Mouse (Mus musculus): ENCODE measurements around the gene Ttc30a1.
A peak's percentile ranks its signal among the peaks of the same experiment; 100 is the strongest.
"Not testable (repeated sequence)": the region's sequence is repeated elsewhere in the genome, so short reads cannot be mapped to it uniquely, and the experiment has no call there.

Gene Ttc30a1

DNA sequence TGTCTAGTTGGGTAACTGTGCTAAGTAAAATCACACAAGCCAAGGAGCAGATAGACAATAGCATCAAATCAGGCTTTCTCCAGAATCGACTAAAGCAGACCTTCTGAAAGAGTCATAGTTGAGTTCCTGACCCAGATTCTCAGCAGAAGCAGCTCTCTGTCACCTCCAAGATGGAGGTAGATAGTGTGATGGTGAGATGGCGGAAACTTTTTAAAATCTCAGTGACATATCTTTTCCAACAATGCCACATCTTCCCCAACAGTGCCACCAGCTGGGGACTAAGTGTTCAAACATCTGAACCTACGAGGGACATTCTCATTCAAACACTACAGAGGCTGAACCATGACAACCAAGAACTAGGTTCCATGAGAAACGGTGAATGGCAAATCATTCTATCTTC lies 859 bp upstream of the Ttc30a1 start:
- DNase-seq = no peak

- DNase-seq = not testable (repeated sequence)
Measured at GRCm38 (mm10) chr2:75980933-75981439, 781 bp downstream of the Ttc30a1 start.

DNA sequence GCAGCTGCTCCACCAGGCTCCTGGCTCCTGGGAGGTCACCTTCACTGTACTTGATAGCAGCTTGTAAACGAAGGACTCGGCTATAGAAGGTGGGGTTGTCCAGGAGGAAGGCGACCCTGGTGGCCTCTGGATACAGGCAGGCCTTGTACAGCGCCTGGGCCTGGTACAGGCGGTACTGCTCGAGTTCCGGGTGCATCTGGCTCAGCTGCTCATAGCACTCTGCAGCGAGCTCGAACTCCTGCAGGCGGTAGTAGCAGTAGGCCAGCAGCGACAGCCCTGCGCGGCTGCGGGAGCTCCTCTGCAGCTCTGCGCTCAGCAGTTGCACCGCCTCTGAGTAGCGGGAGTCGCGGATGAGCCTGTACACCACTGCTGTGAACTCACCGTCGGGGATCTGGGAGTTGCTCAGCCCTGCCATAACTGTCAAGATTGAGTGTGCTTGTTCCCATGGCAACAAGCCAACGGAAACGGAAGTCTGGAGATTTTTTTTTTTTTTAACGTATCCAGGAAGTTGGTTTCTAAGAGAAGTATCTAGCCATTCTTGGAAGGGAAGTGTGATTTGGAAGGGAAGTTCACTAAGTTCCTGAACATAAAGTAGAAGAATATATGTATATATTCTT lies 3.9 kb downstream of the Ttc30a1 start, which contains the start of gene Ttc30a2:
Gene Ttc30a2, minus strand, starts transcription at position 419 of the 617 bp plus-strand sequence.
- DNase-seq = peak; percentile 76

DNA sequence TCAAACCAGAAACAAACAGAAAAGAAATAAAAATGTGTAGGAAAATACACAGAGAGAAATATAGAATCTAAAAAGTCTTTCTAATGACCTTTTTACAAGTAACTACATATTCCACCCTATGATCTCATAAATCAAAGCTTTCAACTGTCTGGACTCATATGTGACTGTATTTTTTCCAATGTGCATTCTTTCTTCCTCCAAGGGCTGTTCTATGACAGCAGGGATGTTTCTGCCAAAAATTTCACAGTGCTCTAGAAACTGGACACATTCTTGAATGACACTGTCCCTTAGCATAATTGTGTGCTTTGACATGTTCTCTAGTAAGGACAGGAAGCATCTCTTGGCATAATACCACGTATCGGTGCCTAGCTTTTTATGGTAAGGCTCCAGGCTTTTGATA lies 5.7 kb downstream of the Ttc30a1 start:
- DNase-seq = peak; percentile 29

- DNase-seq = no peak
Measured at GRCm38 (mm10) chr2:75974131-75974530, 7.6 kb downstream of the Ttc30a1 start.

DNA sequence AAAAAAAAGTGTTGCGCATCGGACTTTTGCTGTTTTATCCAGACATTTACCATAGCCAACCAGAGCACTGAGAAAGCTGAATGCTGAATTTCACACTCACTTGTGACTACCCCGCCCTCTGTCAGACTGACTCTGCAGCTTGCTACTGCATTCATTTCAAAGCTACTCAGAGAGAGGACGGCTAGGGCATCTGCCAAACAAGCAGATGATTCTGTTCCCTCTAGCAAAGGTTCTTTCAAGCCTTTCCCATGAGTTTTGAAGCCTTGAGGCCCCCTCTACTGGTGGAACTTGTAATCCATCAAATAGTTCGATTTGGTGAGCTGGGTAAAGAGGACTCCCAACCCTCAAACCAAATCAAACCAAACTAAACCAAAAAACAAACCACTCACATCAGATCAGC lies 16.8 kb downstream of the Ttc30a1 start:
- peak; percentile 86 for DNase-seq

DNA sequence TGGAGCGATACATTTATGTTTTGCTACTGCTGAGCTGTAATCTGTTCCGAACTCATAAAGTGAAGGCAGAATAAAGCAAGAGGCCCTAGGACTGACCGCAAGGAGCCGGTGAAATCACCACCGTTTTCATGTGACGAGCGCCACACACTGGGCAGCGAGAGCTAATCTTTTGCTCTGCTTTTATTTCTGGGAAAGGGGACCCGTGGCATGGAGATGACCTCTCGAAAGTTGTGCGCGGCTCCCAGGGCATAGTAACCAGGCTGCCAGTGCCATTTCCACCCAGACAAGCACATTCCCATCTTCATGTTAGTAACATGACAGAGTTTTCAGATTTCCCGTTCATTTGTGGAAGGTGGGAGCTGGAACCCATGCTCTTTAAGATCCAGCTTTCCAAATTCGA lies 17.3 kb downstream of the Ttc30a1 start:
- peak; percentile 87 for DNase-seq

DNA sequence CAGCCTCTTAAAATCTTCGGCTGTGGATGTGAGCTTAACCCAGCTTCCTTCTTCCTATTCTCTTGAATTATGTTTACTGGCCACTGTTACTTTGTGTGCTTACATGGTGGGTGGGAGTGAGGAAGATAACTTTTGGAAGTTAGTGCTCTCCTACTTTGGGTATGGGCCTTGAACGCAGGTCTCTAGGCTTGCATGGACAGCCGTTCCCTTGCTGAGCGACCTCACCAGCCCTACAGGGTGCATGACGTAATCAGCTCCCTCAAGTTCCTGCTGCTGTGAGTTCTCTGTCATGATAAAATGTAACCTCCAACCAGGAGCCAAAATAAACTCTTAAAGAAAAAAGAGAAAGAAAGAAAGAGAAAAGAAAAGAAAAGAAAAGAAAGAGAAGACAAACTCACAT lies 17.7 kb downstream of the Ttc30a1 start:
- DNase-seq = peak; percentile 9

GRCm38 (mm10) chr2:75963211-75963840 lies 18.4 kb downstream of the Ttc30a1 start:
- DNase-seq = no peak

GRCm38 (mm10) chr2:75960366-75961330 lies 21.1 kb downstream of the Ttc30a1 start:
- peak; percentile 77 for DNase-seq

GRCm38 (mm10) chr2:75959850-75960365 lies 21.9 kb downstream of the Ttc30a1 start:
- DNase-seq = peak; percentile 44

DNA sequence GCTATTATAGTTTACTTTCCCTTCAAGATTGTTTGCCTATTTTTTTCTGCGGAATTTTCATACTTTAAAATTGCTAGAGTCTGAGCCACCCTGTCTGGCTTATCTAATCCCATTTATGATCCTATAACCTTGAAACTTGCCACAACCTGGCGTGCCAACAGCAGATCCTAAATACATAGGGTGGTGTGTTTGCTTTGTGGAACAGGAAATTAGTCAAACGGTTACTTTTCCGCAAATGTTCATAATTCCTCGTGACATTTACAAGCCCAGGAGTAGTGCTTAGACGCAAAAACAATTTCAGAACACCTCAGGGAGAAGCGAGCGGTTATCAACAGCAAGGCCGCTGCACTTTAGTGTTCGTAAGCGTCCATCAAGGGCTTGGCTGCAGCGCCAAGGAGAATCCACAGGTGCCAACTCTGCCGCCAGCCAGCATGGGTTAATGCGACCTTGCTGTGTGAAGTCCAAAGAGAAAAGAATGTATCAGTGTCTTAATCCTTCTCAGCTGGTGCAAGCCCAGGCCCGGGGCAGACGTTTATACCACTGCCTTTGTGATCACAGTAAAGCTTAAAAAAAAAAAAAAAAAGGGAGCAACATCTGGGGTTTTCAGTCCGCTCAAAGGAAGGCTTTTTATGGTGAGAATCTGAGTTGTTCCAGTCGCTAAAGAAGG lies 22.5 kb downstream of the Ttc30a1 start:
- peak; percentile 7 for DNase-seq

GRCm38 (mm10) chr2:75955709-75956108 lies 26.1 kb downstream of the Ttc30a1 start:
- no peak for DNase-seq

DNA sequence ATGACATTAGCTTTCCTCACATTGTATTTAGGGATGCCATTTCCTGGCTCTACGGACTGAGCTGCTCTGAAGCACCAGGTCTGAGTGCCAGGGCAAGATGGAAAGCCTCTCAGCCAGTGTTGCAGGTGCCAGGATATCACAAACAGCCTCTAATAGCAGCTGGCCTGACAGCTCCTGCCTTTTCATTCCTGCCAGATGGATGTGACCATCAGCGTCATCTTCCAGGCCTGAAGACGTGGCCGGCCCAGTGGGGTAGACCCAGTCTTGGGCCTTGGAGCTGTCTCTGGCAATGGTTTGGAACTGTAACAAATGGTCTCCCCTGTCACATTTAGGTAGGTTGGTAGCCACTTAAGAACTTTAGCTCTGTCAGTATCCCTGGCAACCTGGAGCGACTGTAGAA lies 28.4 kb downstream of the Ttc30a1 start:
- DNase-seq = no peak

DNA sequence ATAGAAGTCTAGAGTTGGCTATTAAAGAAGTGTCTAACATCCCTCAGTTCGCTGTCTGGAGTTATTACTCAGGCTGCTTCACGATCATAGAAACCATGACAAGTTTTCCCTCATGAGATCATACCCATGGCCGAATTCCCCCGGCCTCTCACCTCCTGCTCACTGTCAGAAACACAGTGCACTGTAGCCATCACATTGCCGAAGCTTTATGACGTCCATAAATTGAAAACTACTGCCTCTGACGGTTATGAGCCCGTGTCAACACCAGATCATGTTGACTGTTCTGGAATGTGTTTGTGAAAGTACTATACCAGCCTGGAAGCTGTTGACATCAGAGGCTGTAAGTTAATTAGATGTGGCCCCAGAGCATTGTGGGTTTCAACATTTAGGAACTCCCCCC lies 31.1 kb downstream of the Ttc30a1 start:
- no peak for DNase-seq

DNA sequence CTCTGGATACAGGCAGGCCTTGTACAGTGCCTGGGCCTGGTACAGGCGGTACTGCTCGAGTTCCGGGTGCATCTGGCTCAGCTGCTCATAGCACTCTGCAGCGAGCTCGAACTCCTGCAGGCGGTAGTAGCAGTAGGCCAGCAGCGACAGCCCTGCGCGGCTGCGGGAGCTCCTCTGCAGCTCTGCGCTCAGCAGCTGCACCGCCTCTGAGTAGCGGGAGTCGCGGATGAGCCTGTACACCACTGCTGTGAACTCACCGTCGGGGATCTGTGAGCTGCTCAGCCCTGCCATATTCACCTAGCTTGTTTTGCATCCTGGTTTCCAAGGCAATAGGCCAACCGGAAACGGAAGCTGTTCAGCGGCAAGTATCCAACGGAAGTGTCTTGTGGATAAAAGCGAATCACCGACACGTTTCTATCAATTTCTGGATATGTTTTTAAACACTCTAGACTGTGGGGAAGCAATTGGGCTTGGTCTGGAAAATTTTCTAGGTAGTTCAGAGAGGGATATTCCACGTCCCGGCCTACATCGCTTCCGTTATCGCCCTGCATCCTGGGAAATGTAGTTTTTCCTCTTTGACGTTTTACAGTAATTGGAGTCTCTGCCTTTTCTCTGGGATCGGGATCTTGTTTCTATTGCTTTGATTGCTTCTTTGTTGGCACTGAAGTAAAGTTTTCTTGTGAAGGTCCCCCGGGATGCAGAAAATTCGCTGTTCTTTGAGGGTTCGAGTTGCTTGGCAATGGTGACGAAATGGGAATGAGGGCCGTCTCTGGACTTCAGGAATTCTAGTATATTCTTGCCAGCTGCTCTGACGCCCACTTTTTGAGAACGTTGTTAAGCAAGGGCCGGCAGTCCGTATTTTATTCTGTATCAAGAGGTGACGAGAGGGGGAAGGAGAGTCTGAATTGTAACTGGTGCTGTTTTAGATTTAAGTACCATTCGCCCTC lies 43.4 kb downstream of the Ttc30a1 start, which contains the start of gene Ttc30b:
Gene Ttc30b, minus strand, starts transcription at position 469 of the 947 bp plus-strand sequence.
- DNase-seq = peak; percentile 87

DNA sequence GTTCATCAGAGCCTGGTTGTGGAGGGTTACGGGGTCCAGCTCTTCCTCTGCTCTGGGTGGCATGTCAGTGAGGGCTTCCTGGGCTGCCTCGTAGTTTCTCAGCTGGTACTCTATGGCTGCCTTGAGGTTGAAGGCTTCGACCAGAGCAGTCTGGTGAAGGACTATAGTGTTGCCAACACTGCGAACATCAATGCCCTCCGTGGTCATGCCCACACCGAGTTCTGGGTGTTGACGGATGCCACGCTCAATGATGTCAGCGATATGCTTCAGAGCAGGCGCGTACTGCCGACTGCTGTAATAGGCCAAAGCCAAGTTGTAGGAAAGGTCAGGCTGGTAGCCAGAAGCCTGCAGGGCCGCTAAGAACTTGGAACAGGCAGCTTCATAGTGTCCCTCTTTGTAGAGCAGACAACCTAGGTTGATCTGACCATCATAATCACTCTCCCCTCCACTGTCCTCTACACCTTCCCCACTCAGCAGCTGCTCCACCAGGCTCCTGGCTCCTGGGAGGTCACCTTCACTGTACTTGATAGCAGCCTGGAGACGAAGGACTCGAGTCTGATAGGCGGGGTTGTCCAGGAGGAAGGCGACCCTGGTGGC lies 44.1 kb downstream of the Ttc30a1 start:
- not testable (repeated sequence) for DNase-seq

DNA sequence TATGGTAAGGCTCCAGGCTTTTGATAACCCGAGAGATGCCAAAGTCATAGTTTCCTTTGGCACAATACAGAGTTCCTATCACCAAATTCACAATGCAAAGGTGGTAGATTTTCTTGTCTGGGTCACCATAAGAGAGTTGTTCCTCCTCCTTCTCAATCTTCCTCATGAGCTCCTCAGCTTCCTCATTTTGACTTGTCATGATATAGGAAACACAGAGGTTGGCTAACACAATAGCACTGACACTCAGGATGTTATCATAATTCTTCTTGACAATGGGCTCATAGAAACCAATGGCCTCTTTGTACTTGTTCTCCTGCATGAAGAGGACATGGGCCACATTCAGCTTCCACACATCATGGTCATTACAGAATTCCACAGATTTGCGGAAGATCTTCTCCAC lies 45.1 kb downstream of the Ttc30a1 start:
- not testable (repeated sequence) for DNase-seq

DNA sequence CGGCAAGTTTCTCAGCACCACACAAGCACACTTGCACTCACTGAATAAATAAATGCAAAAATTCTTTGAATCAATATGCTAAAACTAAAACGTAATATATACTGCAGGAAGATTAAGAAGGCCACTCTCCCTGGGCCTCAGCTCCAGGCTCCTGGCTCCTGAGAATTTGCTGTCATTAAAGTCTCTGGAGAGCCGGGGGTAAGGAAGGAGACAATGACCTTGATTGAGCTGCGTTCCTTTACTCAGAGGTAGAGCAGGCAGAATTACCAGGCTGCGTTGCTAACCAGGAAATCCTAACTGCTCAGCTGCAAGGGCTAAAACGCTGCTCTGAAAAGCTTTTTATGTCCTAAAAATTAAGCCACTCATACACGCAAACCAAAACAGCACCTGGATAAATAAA lies 48.2 kb downstream of the Ttc30a1 start:
- DNase-seq = no peak

DNA sequence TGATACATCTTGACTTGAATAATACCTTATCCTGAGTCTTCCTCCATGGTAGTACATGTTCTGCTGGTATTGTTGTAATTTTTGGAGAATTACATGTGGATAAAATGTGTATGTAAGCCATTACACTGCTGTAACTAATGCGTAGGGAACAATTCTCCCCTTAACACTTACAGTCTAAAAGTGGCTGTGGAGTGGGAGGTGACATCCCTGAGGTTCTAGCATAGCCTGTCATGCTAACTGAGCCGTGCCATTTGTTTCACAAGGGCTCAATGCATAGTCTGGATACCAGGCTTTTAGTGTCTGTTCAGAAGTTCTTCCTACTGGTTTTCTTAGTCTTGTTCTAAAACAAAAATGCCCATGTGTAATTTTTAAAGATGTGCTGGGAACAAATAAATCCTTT lies 50.8 kb downstream of the Ttc30a1 start:
- no peak for DNase-seq
